Mouse (Mus musculus): Measurements from ENCODE around the gene Fam161a. TPM values are rescaled to one million over a fixed set of nuclear protein-coding genes. Genes with fewer than 3 reads are reported as not detected.

The Fam161a gene
- polyA plus RNA-seq, 1 experiment from 2014 or later: 4.2 TPM

DNA sequence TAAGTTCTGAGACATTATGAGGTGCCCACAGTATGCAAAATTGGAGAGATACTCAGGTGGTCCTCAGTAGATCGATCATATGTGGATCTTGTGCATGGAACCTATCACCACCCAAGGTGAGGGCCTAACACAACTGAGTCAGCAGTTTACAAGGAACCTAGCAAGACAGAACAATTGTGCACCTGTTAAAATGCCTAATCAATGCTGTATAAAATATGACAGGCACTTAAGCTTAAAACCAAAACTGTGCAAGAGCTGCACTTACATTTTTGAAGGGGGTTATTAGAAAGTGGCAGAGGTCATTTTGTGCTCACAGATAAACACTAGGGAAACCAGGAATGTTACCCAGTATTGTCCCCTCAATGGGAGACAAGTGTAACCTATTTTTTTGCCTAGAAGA, 2.1 kb upstream of the Fam161a start:
- H3K9me3 ChIP-seq (ENCODE audit: control insufficient read depth, low read length): no peaks in the 10 kb centered on the region
- H3K4me2 ChIP-seq (ENCODE audit: low read depth, low read length): no peak overlapping the region
- H3K4me1 ChIP-seq (ENCODE audit: control insufficient read depth, insufficient read depth, low read length): no peaks in the 10 kb centered on the region; the same call in 1 of the 2 replicates
- no peak overlapping the region for H3K4me3 ChIP-seq (ENCODE audit: low read depth, low read length)
- no peak overlapping the region for H3K27ac ChIP-seq (ENCODE audit: low read depth, low read length)
- no peak for ATAC-seq (ENCODE audit: low read depth)
- no peak overlapping the region for H3K9ac ChIP-seq (replicated peaks; ENCODE audit: low read depth, low read length)
- 90% methylated on average over 1 of the region's 1 CpGs for WGBS
- H3K27me3 ChIP-seq (ENCODE audit: control insufficient read depth, insufficient read depth, low read length): no peaks in the 10 kb centered on the region
- H3K36me3 ChIP-seq (ENCODE audit: control insufficient read depth, insufficient read depth, low read length): peaks cover 31% of the 10 kb centered on the region

GRCm38 (mm10) chr11:23007166-23007480, 208 bp upstream of the Fam161a start:
- Histone ChIP-seq H3K9ac (replicated peaks; ENCODE audit: low read depth, low read length) (peak overlapping the region; percentile 37; the same call in 1 of the 2 replicates), H3K36me3 (ENCODE audit: control insufficient read depth, insufficient read depth, low read length) (peaks cover 17% of the 10 kb centered on the region), H3K4me2 (ENCODE audit: low read depth, low read length) (peak overlapping the region; percentile 71), H3K4me1 (ENCODE audit: control insufficient read depth, insufficient read depth, low read length) (no peaks in the 10 kb centered on the region; the same call in 1 of the 2 replicates), H3K27me3 (ENCODE audit: control insufficient read depth, insufficient read depth, low read length) (no peaks in the 10 kb centered on the region), H3K27ac (ENCODE audit: low read depth, low read length) (peak overlapping the region; percentile 94), H3K9me3 (ENCODE audit: control insufficient read depth, low read length) (no peaks in the 10 kb centered on the region), H3K4me3 (ENCODE audit: low read depth, low read length) (peak overlapping the region; percentile 56)
- ATAC-seq (ENCODE audit: low read depth): peak; percentile 55
- 3% methylated on average over 6 of the region's 6 CpGs for WGBS

DNA sequence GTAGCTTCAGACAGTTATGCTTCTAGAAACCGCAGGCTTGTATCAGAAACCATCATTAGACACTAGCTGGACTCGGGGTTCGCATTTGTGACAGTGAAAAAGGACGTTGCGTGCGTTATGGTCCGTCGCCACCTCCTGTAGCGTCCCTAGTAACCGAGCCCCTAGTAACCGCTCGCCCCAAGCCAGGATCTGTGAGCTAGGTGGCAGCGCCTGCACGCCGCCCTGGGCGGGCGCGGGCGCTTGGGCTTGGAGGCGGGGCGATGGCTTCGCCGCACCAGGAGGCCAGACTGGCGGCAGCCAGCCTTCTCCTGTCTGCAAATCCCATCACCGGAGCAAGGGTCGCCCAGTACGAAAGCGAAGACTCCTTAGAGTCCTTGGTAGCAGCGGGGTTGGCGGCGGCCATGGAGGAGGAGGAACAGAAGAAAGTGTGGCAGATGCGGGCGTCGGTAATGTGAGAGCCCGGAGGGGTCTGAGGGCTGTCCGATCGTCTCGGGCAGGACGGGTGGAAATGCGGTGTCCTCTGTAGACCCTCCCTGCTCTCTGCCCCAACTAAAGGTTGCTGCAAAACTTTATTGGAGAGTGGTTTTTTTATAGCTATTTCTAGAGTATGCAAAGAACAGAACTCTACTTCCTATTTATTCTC, 971 bp downstream of the Fam161a start:
- no peaks in the 10 kb centered on the region for H3K9me3 ChIP-seq (ENCODE audit: control insufficient read depth, low read length)
- H3K4me3 ChIP-seq (ENCODE audit: low read depth, low read length): peak overlapping the region; percentile 56
- peaks cover 7% of the 10 kb centered on the region for H3K36me3 ChIP-seq (ENCODE audit: control insufficient read depth, insufficient read depth, low read length)
- peak overlapping the region; percentile 74 for H3K9ac ChIP-seq (replicated peaks; ENCODE audit: low read depth, low read length)
- peak overlapping the region; percentile 71 for H3K4me2 ChIP-seq (ENCODE audit: low read depth, low read length)
- peak; percentile 97 for ATAC-seq (ENCODE audit: low read depth)
- under 1% methylated on average over 40 of the region's 40 CpGs for WGBS
- H3K4me1 ChIP-seq (ENCODE audit: control insufficient read depth, insufficient read depth, low read length): no peaks in the 10 kb centered on the region; the same call in 1 of the 2 replicates
- H3K27ac ChIP-seq (ENCODE audit: low read depth, low read length): peak overlapping the region; percentile 94
- no peaks in the 10 kb centered on the region for H3K27me3 ChIP-seq (ENCODE audit: control insufficient read depth, insufficient read depth, low read length)

GRCm38 (mm10) chr11:23008824-23009200, 1.5 kb downstream of the Fam161a start:
- Histone ChIP-seq H3K4me1 (ENCODE audit: control insufficient read depth, insufficient read depth, low read length) (no peaks in the 10 kb centered on the region; the same call in 1 of the 2 replicates), H3K4me2 (ENCODE audit: low read depth, low read length) (peak overlapping the region; percentile 71), H3K4me3 (ENCODE audit: low read depth, low read length) (peak overlapping the region; percentile 56), H3K36me3 (ENCODE audit: control insufficient read depth, insufficient read depth, low read length) (peaks cover 7% of the 10 kb centered on the region), H3K9ac (replicated peaks; ENCODE audit: low read depth, low read length) (peak overlapping the region; percentile 74; the same call in 1 of the 2 replicates), H3K27me3 (ENCODE audit: control insufficient read depth, insufficient read depth, low read length) (no peaks in the 10 kb centered on the region), H3K27ac (ENCODE audit: low read depth, low read length) (no peak overlapping the region; the same call in 1 of the 2 replicates), H3K9me3 (ENCODE audit: control insufficient read depth, low read length) (no peaks in the 10 kb centered on the region)
- WGBS: 37% methylated on average over 4 of the region's 4 CpGs
- ATAC-seq (ENCODE audit: low read depth): no peak

DNA sequence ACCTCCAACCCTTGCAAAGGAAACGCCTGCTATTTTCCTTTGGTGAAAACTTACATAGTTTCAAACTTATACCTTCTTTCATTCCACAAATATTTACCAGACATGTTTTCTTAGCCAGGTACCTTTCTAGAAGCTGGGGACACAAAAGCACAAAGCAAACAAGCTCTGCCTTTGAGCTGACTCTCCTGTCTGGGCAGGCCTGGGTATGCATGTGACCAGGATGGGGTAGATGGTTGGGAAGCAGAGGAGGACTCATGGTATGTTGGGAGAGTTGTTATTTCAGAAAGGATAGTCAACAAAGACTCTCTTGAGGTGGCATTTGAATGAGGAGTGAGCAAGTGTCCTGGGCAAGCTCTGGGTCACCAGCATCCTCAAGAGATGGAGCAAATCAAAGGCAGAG, 5.8 kb downstream of the Fam161a start:
- Histone ChIP-seq H3K27ac (ENCODE audit: low read depth, low read length) (no peak overlapping the region), H3K9me3 (ENCODE audit: control insufficient read depth, low read length) (no peaks in the 10 kb centered on the region), H3K4me3 (ENCODE audit: low read depth, low read length) (no peak overlapping the region), H3K9ac (replicated peaks; ENCODE audit: low read depth, low read length) (no peak overlapping the region), H3K4me1 (ENCODE audit: control insufficient read depth, insufficient read depth, low read length) (no peaks in the 10 kb centered on the region; the same call in 1 of the 2 replicates), H3K27me3 (ENCODE audit: control insufficient read depth, insufficient read depth, low read length) (no peaks in the 10 kb centered on the region), H3K4me2 (ENCODE audit: low read depth, low read length) (no peak overlapping the region), H3K36me3 (ENCODE audit: control insufficient read depth, insufficient read depth, low read length) (no peaks in the 10 kb centered on the region)
- no peak for ATAC-seq (ENCODE audit: low read depth)
- 91% methylated on average over 1 of the region's 1 CpGs for WGBS

- Histone ChIP-seq H3K4me3 (ENCODE audit: low read depth, low read length) (no peak overlapping the region), H3K36me3 (ENCODE audit: control insufficient read depth, insufficient read depth, low read length) (no peaks in the 10 kb centered on the region), H3K9ac (replicated peaks; ENCODE audit: low read depth, low read length) (no peak overlapping the region), H3K4me1 (ENCODE audit: control insufficient read depth, insufficient read depth, low read length) (no peaks in the 10 kb centered on the region; the same call in 1 of the 2 replicates), H3K9me3 (ENCODE audit: control insufficient read depth, low read length) (no peaks in the 10 kb centered on the region), H3K4me2 (ENCODE audit: low read depth, low read length) (no peak overlapping the region), H3K27ac (ENCODE audit: low read depth, low read length) (no peak overlapping the region), H3K27me3 (ENCODE audit: control insufficient read depth, insufficient read depth, low read length) (no peaks in the 10 kb centered on the region)
- 90% methylated on average over 4 of the region's 4 CpGs for WGBS
- ATAC-seq (ENCODE audit: low read depth): no peak
Observed at GRCm38 (mm10) chr11:23013580-23014294, 6.4 kb downstream of the Fam161a start.

DNA sequence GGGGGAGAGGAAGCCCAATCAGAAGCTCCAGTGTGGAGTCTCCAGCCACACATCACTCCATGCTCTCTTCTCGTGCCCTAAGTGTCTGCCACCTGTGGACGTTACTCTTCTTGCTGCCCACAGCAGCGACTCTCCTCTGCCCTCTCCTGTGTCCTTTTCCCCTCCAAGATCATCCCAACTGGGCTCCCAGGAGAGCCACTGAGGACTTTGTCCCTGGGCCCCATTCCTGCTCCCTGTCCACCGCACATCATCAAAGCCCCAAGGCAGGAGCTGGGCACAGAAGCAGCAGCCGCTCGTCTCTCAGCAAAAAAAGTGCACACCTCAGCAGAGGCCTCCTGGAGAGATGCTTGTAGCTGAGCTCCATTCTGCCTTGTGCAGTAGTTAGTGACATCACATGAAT, 7.7 kb downstream of the Fam161a start:
- Histone ChIP-seq H3K4me3 (ENCODE audit: low read depth, low read length) (no peak overlapping the region), H3K9ac (replicated peaks; ENCODE audit: low read depth, low read length) (no peak overlapping the region)
- ATAC-seq (ENCODE audit: low read depth): no peak

DNA sequence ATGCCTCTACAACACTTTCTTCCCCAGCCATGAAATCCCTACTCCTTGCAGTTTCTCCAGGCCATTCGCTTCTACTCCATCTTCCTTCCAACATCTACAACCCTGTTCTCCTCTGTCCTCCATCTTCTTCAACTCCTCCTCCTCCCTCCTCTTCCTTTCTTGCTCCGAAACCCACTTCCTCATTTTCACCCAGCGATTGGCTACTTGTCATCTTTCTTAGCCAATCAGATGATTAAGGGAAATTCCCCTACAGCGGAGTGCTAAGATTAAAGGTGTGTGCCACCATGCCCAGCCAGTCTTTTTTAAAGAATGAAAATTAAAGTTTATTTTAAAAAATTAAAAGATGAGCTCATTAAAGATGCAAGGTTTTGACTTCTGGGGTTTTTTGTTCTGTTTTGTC, 10.6 kb downstream of the Fam161a start:
- no peak for ATAC-seq (ENCODE audit: low read depth)

More for the DNA sequence above, 7.7 kb downstream of the Fam161a start:
- Histone ChIP-seq H3K36me3 (ENCODE audit: control insufficient read depth, insufficient read depth, low read length) (no peaks in the 10 kb centered on the region), H3K9me3 (ENCODE audit: control insufficient read depth, low read length) (no peaks in the 10 kb centered on the region), H3K27me3 (ENCODE audit: control insufficient read depth, insufficient read depth, low read length) (no peaks in the 10 kb centered on the region), H3K4me1 (ENCODE audit: control insufficient read depth, insufficient read depth, low read length) (no peaks in the 10 kb centered on the region), H3K4me2 (ENCODE audit: low read depth, low read length) (no peak overlapping the region), H3K27ac (ENCODE audit: low read depth, low read length) (no peak overlapping the region)
- 79% methylated on average over 6 of the region's 6 CpGs for WGBS

DNA sequence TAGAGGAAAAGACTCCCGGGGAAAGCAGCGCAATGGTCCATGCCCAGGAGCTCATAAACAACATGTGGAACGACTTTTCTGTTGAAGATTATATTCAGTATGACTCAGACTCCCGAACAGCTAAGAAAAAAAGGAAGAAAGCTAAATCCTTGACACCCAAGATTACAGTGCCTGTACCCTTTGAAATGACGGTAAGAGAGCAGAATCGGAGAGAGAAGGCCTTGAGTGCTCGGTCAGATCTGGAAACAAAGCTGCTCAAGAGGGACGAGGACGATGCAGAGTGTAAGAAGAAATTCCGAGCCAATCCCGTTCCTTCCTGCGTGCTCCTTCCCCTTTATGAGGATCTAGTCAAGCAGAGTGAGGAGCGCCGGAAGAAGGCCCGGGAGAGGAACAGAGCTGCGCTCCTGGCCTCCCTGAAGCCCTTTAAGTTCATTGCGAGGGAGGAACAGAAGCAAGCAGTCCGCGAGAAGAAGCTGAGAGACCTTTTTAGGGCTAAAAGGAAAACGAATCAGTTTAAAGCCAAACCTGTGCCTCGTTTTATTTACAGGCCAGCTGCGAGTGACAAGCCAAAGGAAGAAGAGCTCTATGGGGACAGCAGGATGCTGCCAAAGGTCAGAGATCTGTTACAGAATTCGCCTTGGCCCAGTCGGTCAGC, 12.9 kb downstream of the Fam161a start:
- Histone ChIP-seq H3K4me2 (ENCODE audit: low read depth, low read length) (no peak overlapping the region), H3K27me3 (ENCODE audit: control insufficient read depth, insufficient read depth, low read length) (no peaks in the 10 kb centered on the region), H3K4me3 (ENCODE audit: low read depth, low read length) (no peak overlapping the region), H3K27ac (ENCODE audit: low read depth, low read length) (no peak overlapping the region), H3K4me1 (ENCODE audit: control insufficient read depth, insufficient read depth, low read length) (no peaks in the 10 kb centered on the region), H3K9me3 (ENCODE audit: control insufficient read depth, low read length) (no peaks in the 10 kb centered on the region), H3K9ac (replicated peaks; ENCODE audit: low read depth, low read length) (no peak overlapping the region), H3K36me3 (ENCODE audit: control insufficient read depth, insufficient read depth, low read length) (no peaks in the 10 kb centered on the region)
- WGBS: 73% methylated on average over 24 of the region's 24 CpGs
- ATAC-seq (ENCODE audit: low read depth): no peak

More for the DNA sequence above, 10.6 kb downstream of the Fam161a start:
- no peak overlapping the region for H3K9ac ChIP-seq (replicated peaks; ENCODE audit: low read depth, low read length)
- WGBS: 95% methylated on average over 4 of the region's 4 CpGs
- no peak overlapping the region for H3K27ac ChIP-seq (ENCODE audit: low read depth, low read length)
- H3K4me2 ChIP-seq (ENCODE audit: low read depth, low read length): no peak overlapping the region
- no peaks in the 10 kb centered on the region for H3K9me3 ChIP-seq (ENCODE audit: control insufficient read depth, low read length)
- no peak overlapping the region for H3K4me3 ChIP-seq (ENCODE audit: low read depth, low read length)
- no peaks in the 10 kb centered on the region for H3K36me3 ChIP-seq (ENCODE audit: control insufficient read depth, insufficient read depth, low read length)
- H3K27me3 ChIP-seq (ENCODE audit: control insufficient read depth, insufficient read depth, low read length): no peaks in the 10 kb centered on the region
- H3K4me1 ChIP-seq (ENCODE audit: control insufficient read depth, insufficient read depth, low read length): no peaks in the 10 kb centered on the region
